Mouse (Mus musculus) thymus, adult 2 months (tissue): ENCODE results near the gene Pttg1ip. TPM values are rescaled to one million over a fixed set of nuclear protein-coding genes. Genes with fewer than 3 reads are reported as not detected.

Source experiments
- DNase-seq: peaks from one replicate; pipeline ENCODE4 v3.0.0; 2021
- H3K27ac ChIP-seq: fragments of 200-500 bp; 2 replicates; pipeline ENCODE4 v1.5.1; 2012; ENCODE audit warnings: low read length, control low read depth; ENCODE audit not compliant: control insufficient read depth, insufficient read depth
- H3K27me3 ChIP-seq: fragments of 200-500 bp; 2 replicates; pipeline ENCODE4 v1.6.1; 2012; ENCODE audit warnings: mild to moderate bottlenecking, low read length, moderate library complexity, mixed read lengths; ENCODE audit not compliant: control insufficient read depth, insufficient read depth
- H3K36me3 ChIP-seq: fragments of 200-500 bp; 2 replicates; pipeline ENCODE4 v1.6.1; 2012; ENCODE audit warnings: mild to moderate bottlenecking, low read length, moderate library complexity; ENCODE audit not compliant: control insufficient read depth, insufficient read depth
- H3K4me1 ChIP-seq: fragments of 200-500 bp; replicated peaks from 2 replicates; pipeline ENCODE4 v1.6.1; 2012; ENCODE audit warnings: low read length; ENCODE audit not compliant: control insufficient read depth, insufficient read depth
- H3K4me3 ChIP-seq: fragments of 200-500 bp; 2 replicates; pipeline ENCODE4 v1.5.1; 2012; ENCODE audit warnings: mild to moderate bottlenecking, low read length, control low read depth, moderate library complexity; ENCODE audit not compliant: control insufficient read depth, insufficient read depth
- CTCF ChIP-seq: fragments of 200-500 bp; IDR thresholded peaks from 2 replicates; pipeline ENCODE4 v1.5.1; 2012; ENCODE audit warnings: mild to moderate bottlenecking, control low read depth, low read length, moderate library complexity, borderline replicate concordance; ENCODE audit not compliant: control insufficient read depth, poor library complexity, insufficient read depth; ENCODE audit errors: extremely low read depth
- POLR2A ChIP-seq: fragments of 200-500 bp; IDR thresholded peaks from 2 replicates; pipeline ENCODE4 v1.6.1; 2012; ENCODE audit warnings: mild to moderate bottlenecking, low read length, control low read depth, moderate library complexity; ENCODE audit not compliant: control insufficient read depth, poor library complexity, insufficient read depth; ENCODE audit errors: extremely low read depth
- WGBS: fragments of 180-500 bp; shearing (Covaris S2); methylation state at CpG from one replicate; pipeline ENCODE4 v1.1.7; 2018; 5-methylcytosine and 5-hydroxymethylcytosine counted together
- polyA plus RNA-seq: library from polyadenylated mRNA; depleted of rRNA; stranded (reverse); fragments of >200 nt; gene quantifications from 2 replicates; pipeline ENCODE4 v1.2.3, GENCODE M21; 2012; rRNA removed

The Pttg1ip gene
- 103 and 129 TPM in 2 replicates for polyA plus RNA-seq

DNA sequence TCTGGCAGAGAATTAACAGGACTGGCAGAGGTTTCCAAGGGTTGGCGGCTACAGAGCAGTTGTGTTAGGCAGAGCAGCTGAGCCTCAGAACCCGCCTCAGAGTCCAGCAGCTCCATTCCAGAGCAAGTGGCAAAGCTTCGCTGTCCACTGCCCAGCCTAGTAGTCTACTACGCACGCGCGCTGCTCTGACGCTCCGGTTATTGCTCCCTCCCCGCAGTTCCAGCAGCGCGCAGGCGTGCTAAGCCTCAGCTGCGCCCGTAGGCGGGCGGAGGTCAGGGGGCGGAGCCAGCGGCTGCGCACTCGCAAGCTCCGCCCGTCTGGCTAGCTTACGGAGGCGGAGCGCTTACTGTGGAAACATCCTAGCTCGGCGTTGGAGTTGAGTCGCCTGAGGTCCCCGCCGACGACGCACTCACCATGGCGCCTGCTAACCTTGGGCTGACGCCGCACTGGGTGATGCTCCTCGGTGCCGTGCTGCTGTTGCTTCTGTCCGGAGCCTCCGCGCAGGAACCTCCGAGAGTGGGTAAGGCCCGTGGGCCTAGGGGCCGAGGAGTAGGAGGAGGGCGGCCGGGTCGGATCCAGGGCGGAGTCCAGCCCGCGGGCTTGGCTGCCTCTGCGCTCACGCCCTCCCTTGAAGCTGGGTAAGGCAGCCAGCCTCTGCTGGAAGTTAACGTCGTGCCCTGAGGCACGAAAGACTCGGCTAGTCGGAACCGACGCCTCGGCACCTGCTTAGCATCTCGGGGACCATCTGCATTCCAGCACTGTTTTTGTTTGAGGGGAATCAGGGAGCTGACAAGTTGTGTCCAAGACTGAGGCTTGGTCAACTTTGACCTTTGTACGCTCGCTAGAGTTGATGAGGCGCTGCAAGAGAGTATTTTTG, at the start of gene Pttg1ip:
Gene Pttg1ip (plus strand): TSS at position 313 of the 877 bp plus-strand sequence.
- H3K36me3 ChIP-seq, result no peaks in the 10 kb centered on the region
- peak within 1 kb of the TSS; percentile 63 for H3K4me3 ChIP-seq
- WGBS, result under 1% methylated on average over 64 of the region's 64 CpGs
- H3K27ac ChIP-seq, result peak within 1 kb of the TSS; percentile 23; the same call in 1 of the 2 replicates
- H3K27me3 ChIP-seq, result no peaks in the 10 kb centered on the region
- H3K4me1 ChIP-seq, result peaks cover 17% of the 10 kb centered on the region
- peak; percentile 94 for DNase-seq
- TF ChIP-seq POLR2A (peak; percentile 94), CTCF (peak; percentile 71; the same call in 1 of the 2 replicates)

- H3K36me3 ChIP-seq, result no peaks in the 10 kb centered on the region
- peak overlapping the region; percentile 94 for H3K27ac ChIP-seq
- peak overlapping the region; percentile 84 for H3K4me3 ChIP-seq
- H3K4me1 ChIP-seq, result peaks cover 52% of the 10 kb centered on the region
- 20% methylated on average over 1 of the region's 1 CpGs for WGBS
- H3K27me3 ChIP-seq, result no peaks in the 10 kb centered on the region
- TF ChIP-seq CTCF (no peak), POLR2A (no peak)
- no peak for DNase-seq
Observed at GRCm38 (mm10) chr10:77532020-77532413, 49.5 kb upstream of the Pttg1ip start.

DNA sequence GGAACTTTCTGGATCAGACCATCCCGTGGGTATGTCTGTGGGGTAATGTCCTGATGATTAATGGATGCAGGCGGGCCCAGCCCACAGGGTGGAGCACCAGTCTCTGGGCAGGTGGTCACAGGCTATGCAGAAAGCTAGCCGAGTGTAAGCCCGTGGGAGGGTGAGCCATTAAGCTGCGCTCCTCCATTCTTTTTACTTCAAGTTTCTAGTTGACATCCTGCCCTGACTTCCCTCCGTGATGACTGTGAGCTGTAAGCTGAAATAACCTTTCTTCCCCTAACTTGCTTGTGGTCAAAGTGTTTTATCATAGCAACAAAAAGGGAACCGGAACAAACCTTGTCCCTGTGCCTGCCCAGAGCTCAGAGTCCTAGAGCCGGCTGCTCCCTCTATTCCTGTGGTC, 44.8 kb upstream of the Pttg1ip start:
- TF ChIP-seq POLR2A (no peak), CTCF (no peak)
- no peak overlapping the region for H3K4me3 ChIP-seq
- peak overlapping the region; percentile 79 for H3K27ac ChIP-seq

DNA sequence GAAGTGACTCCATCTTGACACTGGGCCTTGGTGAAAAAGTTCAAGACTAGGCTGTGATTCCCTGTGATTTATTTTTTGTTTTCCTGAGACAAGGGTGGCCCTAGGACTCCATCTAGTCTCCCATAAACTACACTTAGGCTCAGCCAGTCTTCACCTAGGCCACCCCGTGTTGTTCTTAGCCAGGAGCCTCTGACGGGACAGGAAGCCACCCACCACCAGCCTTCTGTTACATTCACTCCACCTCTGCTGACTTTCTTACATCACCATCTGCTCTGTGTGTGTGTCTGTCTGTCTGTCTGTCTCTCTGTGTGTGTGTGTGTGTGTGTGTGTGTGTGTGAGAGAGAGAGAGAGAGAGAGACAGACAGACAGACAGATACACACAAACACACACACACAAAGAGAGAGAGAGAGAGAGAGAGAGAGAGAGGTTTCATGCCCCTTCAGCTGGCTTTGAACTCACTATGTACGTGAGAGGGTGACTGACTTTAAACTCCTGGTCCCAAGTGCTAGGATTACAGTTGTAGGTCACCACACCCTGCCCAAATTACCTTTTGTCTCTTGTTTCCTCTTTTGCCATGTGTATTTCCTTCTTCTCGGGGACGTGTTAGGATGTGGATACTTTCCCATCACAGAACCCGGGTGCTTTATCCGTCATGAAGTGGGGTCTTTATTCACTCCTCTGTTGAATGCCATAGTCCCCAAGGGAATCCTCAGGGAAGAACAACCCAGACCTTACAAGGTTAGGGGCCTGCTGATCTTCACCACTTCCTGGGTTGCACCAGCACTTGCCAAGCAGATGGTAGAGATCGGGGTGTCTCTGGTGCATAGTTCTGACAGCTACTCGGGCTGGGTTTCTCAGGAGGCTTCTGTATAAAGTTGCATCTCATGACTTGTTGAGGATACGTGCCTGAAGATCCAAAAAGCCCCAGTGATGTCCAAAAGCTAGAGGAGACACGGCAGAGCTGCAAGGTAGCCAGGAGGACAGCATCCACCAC, 44.0 kb upstream of the Pttg1ip start:
- Histone ChIP-seq H3K27me3 (no peaks in the 10 kb centered on the region), H3K36me3 (no peaks in the 10 kb centered on the region), H3K4me3 (no peak overlapping the region), H3K27ac (peak overlapping the region; percentile 79), H3K4me1 (peaks cover 53% of the 10 kb centered on the region)
- peak; percentile 43 for DNase-seq
- WGBS, result 34% methylated on average over 11 of the region's 11 CpGs
- TF ChIP-seq POLR2A (no peak), CTCF (no peak)

More for the DNA sequence above, 44.8 kb upstream of the Pttg1ip start:
- 29% methylated on average over 8 of the region's 8 CpGs for WGBS
- DNase-seq, result no peak
- peaks cover 57% of the 10 kb centered on the region for H3K4me1 ChIP-seq
- H3K27me3 ChIP-seq, result no peaks in the 10 kb centered on the region
- no peaks in the 10 kb centered on the region for H3K36me3 ChIP-seq

DNA sequence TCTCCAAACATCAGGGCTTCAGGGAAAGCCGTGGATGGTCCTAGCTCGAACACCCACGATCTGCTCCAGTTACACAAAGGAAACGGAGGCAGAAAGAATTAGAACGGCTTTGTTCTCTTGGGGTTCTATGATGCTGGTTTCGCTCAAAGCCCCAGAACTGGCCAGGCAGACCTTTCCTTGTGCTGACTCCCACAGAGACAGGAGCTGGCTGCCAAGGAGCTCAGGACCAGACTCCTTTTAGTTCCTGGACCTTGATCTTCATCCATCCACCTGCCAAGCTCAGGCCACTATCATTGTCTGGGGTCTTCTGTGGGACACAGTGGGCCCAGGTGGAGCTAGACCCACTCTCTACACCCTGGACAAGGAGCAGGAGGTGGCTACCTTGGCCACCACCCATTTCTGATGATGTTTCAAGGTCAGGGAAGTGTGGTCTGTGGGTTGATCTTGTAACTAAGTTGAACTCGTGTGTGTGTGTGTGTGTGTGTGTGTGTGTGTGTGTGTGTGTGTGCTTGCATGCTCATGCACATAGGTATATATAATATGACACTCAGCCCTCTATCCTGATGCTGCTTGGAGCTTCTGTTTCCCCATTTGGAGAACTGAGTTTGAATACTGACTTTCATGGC, 42.1 kb upstream of the Pttg1ip start:
- Histone ChIP-seq H3K4me3 (no peak overlapping the region), H3K27ac (no peak overlapping the region), H3K36me3 (peaks cover 12% of the 10 kb centered on the region), H3K4me1 (peaks cover 38% of the 10 kb centered on the region), H3K27me3 (no peaks in the 10 kb centered on the region)
- DNase-seq, result no peak
- TF ChIP-seq POLR2A (no peak), CTCF (no peak)
- WGBS, result 84% methylated on average over 7 of the region's 7 CpGs
